Mouse (Mus musculus) heart, embryonic 10.5 days (tissue): ENCODE measurements at regions not wholly inside any gene's neighbourhood (a gene's known extent, or its start where the extent isn't known, plus 50 kb on each side); places are given as distances from the start of the nearest gene placed in this dataset.

Experiments used
- DNase-seq: peaks from one replicate; pipeline ENCODE4 v3.0.0-alpha.2; 2017; ENCODE audit warnings: low spot score
- H3K27ac ChIP-seq: fragments of 300-500 bp; sonication (generic); 2 replicates; pipeline ENCODE4 v1.5.1; 2016; ENCODE audit warnings: mild to moderate bottlenecking
- H3K27me3 ChIP-seq: fragments of 300-500 bp; sonication (generic); 2 replicates; pipeline ENCODE4 v1.6.1; 2016; ENCODE audit warnings: mild to moderate bottlenecking; ENCODE audit not compliant: poor library complexity, insufficient read depth, severe bottlenecking
- H3K36me3 ChIP-seq: fragments of 300-500 bp; sonication (generic); 2 replicates; pipeline ENCODE4 v1.6.1; 2016; ENCODE audit warnings: mild to moderate bottlenecking, moderate library complexity
- H3K4me1 ChIP-seq: fragments of 300-500 bp; sonication (generic); 2 replicates; pipeline ENCODE4 v1.6.1; 2016; ENCODE audit warnings: mild to moderate bottlenecking
- H3K4me3 ChIP-seq: fragments of 300-500 bp; sonication (generic); 2 replicates; pipeline ENCODE4 v1.5.1; 2016; ENCODE audit warnings: mild to moderate bottlenecking, moderate library complexity
- H3K9me3 ChIP-seq: fragments of 300-500 bp; sonication (generic); 2 replicates; pipeline ENCODE4 v1.6.1; 2016; ENCODE audit warnings: mild to moderate bottlenecking, moderate library complexity
- WGBS: fragments of 180-500 bp; shearing (Covaris S2); methylation state at CpG from one replicate; pipeline ENCODE4 v1.1.7; 2016; 5-methylcytosine and 5-hydroxymethylcytosine counted together

GRCm38 (mm10) chr3:42531397-42531796, 789.0 kb downstream of the D3Ertd751e start:
- H3K4me1 ChIP-seq: no peaks in the 10 kb centered on the region
- H3K27ac ChIP-seq: no peak overlapping the region
- H3K27me3 ChIP-seq: no peaks in the 10 kb centered on the region
- H3K9me3 ChIP-seq: no peaks in the 10 kb centered on the region
- no peak overlapping the region for H3K4me3 ChIP-seq
- WGBS: 96% methylated on average over 4 of the region's 4 CpGs
- H3K36me3 ChIP-seq: no peaks in the 10 kb centered on the region
- DNase-seq: no peak

DNA sequence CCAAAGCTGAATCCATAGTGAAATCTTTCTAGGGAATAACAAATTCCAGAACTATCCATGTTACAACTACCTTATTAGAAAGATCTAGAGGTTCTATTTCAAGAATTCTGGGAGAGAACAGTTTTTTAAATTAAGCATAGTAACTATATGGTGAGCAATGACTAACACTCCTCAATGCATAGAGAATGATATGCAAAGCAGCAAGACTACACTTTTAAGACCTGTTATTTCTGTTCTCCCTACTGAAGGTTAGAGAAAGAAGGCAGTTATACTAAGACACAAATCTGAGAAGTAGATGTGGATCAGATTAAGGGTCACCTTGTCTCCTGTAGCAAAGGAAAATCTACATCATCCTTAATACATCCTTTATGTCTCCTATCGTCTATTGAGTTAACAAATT, 824.3 kb downstream of the D3Ertd751e start:
- no peak overlapping the region for H3K27ac ChIP-seq
- no peaks in the 10 kb centered on the region for H3K4me1 ChIP-seq
- H3K36me3 ChIP-seq: no peaks in the 10 kb centered on the region
- H3K9me3 ChIP-seq: no peaks in the 10 kb centered on the region
- WGBS: 81% methylated on average over 1 of the region's 1 CpGs
- H3K27me3 ChIP-seq: no peaks in the 10 kb centered on the region
- DNase-seq: no peak
- no peak overlapping the region for H3K4me3 ChIP-seq

DNA sequence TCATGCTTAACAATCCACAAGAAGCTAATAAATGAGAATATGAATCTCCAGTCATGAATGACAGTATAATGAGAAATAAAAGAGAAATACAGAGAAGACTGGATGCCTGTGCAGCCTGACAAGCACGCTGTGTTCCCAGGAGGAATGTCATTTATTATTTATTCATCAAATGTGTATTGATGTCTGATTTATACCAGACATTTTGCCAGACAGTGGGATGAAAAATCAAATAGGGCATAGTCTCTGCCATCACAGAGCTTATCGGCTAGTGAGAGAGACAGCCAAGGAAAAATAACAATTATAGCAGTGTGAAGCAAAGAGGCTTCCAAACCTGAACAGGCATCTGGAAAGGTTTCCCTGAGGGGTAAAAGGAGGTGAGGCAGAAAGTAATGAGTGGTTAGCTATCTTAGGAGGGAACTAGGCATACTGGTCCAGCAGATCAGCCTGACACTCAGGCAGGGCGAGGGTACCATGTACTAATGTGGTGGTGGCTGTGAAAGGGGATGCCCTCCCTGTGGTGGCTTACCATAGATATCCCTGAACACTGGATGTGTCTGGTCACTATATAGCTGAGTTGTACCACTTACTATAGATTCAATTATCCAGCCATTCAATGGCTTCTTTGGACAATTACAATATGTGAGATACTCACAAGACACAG, 828.1 kb downstream of the D3Ertd751e start:
- WGBS: 87% methylated on average over 3 of the region's 3 CpGs
- H3K4me1 ChIP-seq: no peaks in the 10 kb centered on the region
- no peak overlapping the region for H3K27ac ChIP-seq
- DNase-seq: no peak
- no peak overlapping the region for H3K4me3 ChIP-seq
- no peaks in the 10 kb centered on the region for H3K27me3 ChIP-seq
- no peaks in the 10 kb centered on the region for H3K36me3 ChIP-seq
- no peaks in the 10 kb centered on the region for H3K9me3 ChIP-seq

- no peaks in the 10 kb centered on the region for H3K9me3 ChIP-seq
- H3K27me3 ChIP-seq: no peaks in the 10 kb centered on the region
- WGBS: 60% methylated on average over 3 of the region's 3 CpGs
- H3K27ac ChIP-seq: no peak overlapping the region
- no peaks in the 10 kb centered on the region for H3K36me3 ChIP-seq
- DNase-seq: no peak
- H3K4me1 ChIP-seq: no peaks in the 10 kb centered on the region
- H3K4me3 ChIP-seq: no peak overlapping the region
Measured at GRCm38 (mm10) chr3:42571877-42572459, 829.6 kb downstream of the D3Ertd751e start.

DNA sequence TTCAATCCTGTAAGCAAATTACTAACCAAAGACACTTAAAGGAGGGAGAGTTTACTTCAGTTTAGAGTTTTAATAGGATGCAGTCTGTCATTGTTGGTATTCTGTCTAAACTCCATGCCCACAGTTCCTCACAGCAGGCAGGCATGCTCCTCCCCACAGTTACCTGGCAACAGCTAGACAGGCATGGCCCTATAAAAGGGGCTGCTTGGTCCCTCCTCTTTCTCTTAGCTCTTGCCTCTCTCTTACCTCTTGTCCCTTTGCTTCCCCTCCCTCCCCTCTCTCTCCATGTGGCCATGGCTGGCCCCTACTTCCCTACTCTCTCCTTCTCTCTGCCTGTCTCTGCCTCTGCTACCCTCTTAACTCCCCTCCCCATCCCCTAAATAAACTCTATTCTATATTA, 830.7 kb downstream of the D3Ertd751e start:
- Histone ChIP-seq H3K9me3 (no peaks in the 10 kb centered on the region), H3K27me3 (no peaks in the 10 kb centered on the region), H3K36me3 (no peaks in the 10 kb centered on the region), H3K27ac (no peak overlapping the region), H3K4me1 (no peaks in the 10 kb centered on the region), H3K4me3 (no peak overlapping the region)
- DNase-seq: no peak

- DNase-seq: no peak
- H3K27me3 ChIP-seq: no peaks in the 10 kb centered on the region
- H3K4me1 ChIP-seq: no peaks in the 10 kb centered on the region
- H3K27ac ChIP-seq: no peak overlapping the region
- no peaks in the 10 kb centered on the region for H3K36me3 ChIP-seq
- H3K9me3 ChIP-seq: no peaks in the 10 kb centered on the region
- 17% methylated on average over 1 of the region's 1 CpGs for WGBS
- no peak overlapping the region for H3K4me3 ChIP-seq
Measured at GRCm38 (mm10) chr3:42582311-42582710, 839.9 kb downstream of the D3Ertd751e start.

GRCm38 (mm10) chr3:42587296-42587932, 845.0 kb downstream of the D3Ertd751e start:
- H3K9me3 ChIP-seq: no peaks in the 10 kb centered on the region
- no peaks in the 10 kb centered on the region for H3K27me3 ChIP-seq
- DNase-seq: no peak
- H3K27ac ChIP-seq: no peak overlapping the region
- no peaks in the 10 kb centered on the region for H3K4me1 ChIP-seq
- H3K36me3 ChIP-seq: no peaks in the 10 kb centered on the region
- H3K4me3 ChIP-seq: no peak overlapping the region
- 80% methylated on average over 6 of the region's 6 CpGs for WGBS

DNA sequence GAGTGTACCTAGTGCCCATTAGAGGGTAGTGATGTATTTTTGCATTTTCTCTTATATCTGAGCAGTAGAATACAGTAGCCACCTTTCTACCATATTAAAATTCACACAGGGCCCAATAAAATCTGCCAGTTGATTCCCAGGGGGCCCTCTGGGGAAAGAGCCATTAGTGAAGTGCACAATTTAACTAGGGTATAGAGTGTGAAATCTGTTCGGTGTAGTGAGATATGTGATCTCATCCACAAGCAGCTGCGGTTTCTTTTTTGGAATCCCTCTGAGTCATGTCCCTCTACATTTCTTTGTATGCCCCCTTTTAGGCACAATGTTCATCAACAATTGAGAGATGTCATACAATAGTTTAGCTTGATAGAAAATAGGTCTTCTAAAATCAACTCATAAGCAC, 847.1 kb downstream of the D3Ertd751e start:
- H3K36me3 ChIP-seq: no peaks in the 10 kb centered on the region
- H3K27me3 ChIP-seq: no peaks in the 10 kb centered on the region
- WGBS: 84% methylated on average over 2 of the region's 2 CpGs
- H3K4me3 ChIP-seq: no peak overlapping the region
- no peak overlapping the region for H3K27ac ChIP-seq
- H3K9me3 ChIP-seq: no peaks in the 10 kb centered on the region
- no peak for DNase-seq
- H3K4me1 ChIP-seq: no peaks in the 10 kb centered on the region

- H3K4me3 ChIP-seq: no peak overlapping the region
- H3K4me1 ChIP-seq: no peaks in the 10 kb centered on the region
- WGBS: 91% methylated on average over 2 of the region's 2 CpGs
- no peaks in the 10 kb centered on the region for H3K9me3 ChIP-seq
- H3K36me3 ChIP-seq: no peaks in the 10 kb centered on the region
- DNase-seq: no peak
- no peaks in the 10 kb centered on the region for H3K27me3 ChIP-seq
- H3K27ac ChIP-seq: no peak overlapping the region
Measured at GRCm38 (mm10) chr3:42590126-42590525, 847.7 kb downstream of the D3Ertd751e start.

GRCm38 (mm10) chr3:42593792-42594433, 851.5 kb downstream of the D3Ertd751e start:
- H3K27ac ChIP-seq: no peak overlapping the region
- 76% methylated on average over 6 of the region's 6 CpGs for whole genome bisulfite sequencing
- no peaks in the 10 kb centered on the region for H3K27me3 ChIP-seq
- H3K9me3 ChIP-seq: no peaks in the 10 kb centered on the region
- H3K4me3 ChIP-seq: no peak overlapping the region
- no peak for DNase-seq
- no peaks in the 10 kb centered on the region for H3K36me3 ChIP-seq
- H3K4me1 ChIP-seq: no peaks in the 10 kb centered on the region

- Histone ChIP-seq H3K27me3 (no peaks in the 10 kb centered on the region), H3K36me3 (no peaks in the 10 kb centered on the region), H3K4me3 (no peak overlapping the region), H3K9me3 (no peaks in the 10 kb centered on the region), H3K27ac (no peak overlapping the region), H3K4me1 (no peaks in the 10 kb centered on the region)
- no peak for DNase-seq
- 78% methylated on average over 1 of the region's 1 CpGs for WGBS
Measured at GRCm38 (mm10) chr3:42596686-42597085, 854.3 kb downstream of the D3Ertd751e start.
